In the genomic region with DNA sequence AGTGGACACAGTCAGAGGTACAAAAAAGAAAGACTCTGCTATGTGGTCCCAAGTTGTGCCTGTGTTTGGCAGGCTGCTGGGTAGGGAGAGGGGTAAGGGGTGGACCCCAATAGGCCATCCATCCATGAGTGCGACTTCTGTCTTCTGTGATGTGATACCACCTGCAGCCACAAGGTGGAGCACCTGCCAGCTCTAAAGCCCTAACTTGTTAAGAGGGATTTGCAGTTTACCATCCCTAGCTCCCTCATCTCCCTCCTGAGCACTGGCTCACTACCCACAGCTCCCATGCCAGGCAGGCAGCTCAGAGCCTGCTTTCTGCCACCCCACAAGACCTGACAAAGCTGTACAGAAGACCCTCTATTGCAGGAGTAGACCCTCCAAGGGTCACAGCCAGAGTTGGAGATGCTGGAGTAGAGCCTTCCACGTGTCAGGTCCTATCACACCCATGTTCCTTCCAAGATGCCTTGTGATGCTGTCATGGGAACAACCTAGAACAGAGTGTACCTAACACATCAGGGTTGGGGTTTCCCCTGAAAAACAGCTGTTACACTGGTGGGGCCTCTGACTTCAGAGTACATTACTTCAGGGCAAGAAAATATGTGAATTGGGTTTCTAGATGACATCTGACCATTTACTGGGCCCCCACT, we compare ENCODE assay signal across 9 mouse cellular contexts. TPM values are rescaled to one million over a fixed set of nuclear protein-coding genes. Genes with fewer than 3 reads are reported as not detected.
DNase-seq lines count a peak whose midpoint lies in the region; ATAC-seq and TF ChIP-seq lines count a peak whose summit lies in the region.
"Had no signal": no experiment of that assay in that cellular context is flagged by ENCODE, and none has a peak within 500 bp of the region (broad histone marks: within the 10 kb centered on the region; RNA-seq: fewer than 3 reads in every experiment).

No protein-coding gene starts in this region.

- no peak overlapping the region for H3K4me3 ChIP-seq in G1E (ENCODE audit: low read depth, low read length)

- no peak for DNase-seq in G1E (ENCODE audit: low spot score)
- DNase-seq in brain, adult 2 months (ENCODE audit: low read depth, low spot score): peak; percentile 92
- peak; percentile 86 to 91 for DNase-seq in heart, postnatal 10 days
- peak; percentile 89 to 92 for DNase-seq in layer of hippocampus, postnatal 10 days (ENCODE audit: low spot score in 2 of 2)
- DNase-seq in lung, postnatal 14 days: peak; percentile 86
- peak; percentile 83 to 90 for DNase-seq in right cerebral cortex, postnatal 10 days (ENCODE audit: low spot score in 2 of 2)
- peak; percentile 79 for DNase-seq in urinary bladder, postnatal 25 days (ENCODE audit: low spot score)

- no peaks in the 10 kb centered on the region for H3K36me3 ChIP-seq in G1E (replicated peaks)

- H3K9me3 ChIP-seq in G1E (replicated peaks): peaks cover 8% of the 10 kb centered on the region

- intact Hi-C loops in heart, postnatal 10 days (cut with DNase I): loop anchor here (1.0 to 10.0 kb wide), 4 partner anchors 29 to 161 kb away; a partner anchor contains a TSS

- H3K4me1 ChIP-seq in G1E (ENCODE audit: insufficient read depth, low read depth, low read length): peaks cover 87% of the 10 kb centered on the region

- peak; percentile 86 for TF ChIP-seq CTCF in G1E (IDR thresholded peaks at IDR 0.05; ENCODE audit: low read depth, low read length)

- H3K27me3 ChIP-seq in G1E (ENCODE audit: insufficient read depth, low read length): no peaks in the 10 kb centered on the region

- ATAC-seq in G1E (ENCODE audit: extremely low read depth, insufficient number of reproducible peaks, low FRiP score, poor library complexity, severe bottlenecking): 0 out of 2 replicates have a peak, but pooled peaks have one; percentile 6
- peak; percentile 61 for ATAC-seq in erythroblast, adult 5-6 weeks (replicated peaks; ENCODE audit: low FRiP score, poor library complexity, severe bottlenecking)

RNA-seq across cellular contexts. Expression of a gene that starts 3.5 kb away (rescaled TPM):
- total RNA-seq in G1E (2014; fragmentation: Nextera tagmentation): 23.2 and 23.6 TPM in 2 replicates
- total RNA-seq in G1E (2017): 55.4 and 56.8 TPM in 2 replicates
- 33.4 and 35.2 TPM in 2 replicates for polyA plus RNA-seq in G1E (2012)
- total RNA-seq in erythroblast, adult 5-6 weeks (2015; ENCODE audit: low replicate concordance): 3.3 and 7.3 TPM in 2 replicates
- 8.4 and 11.0 TPM in 2 replicates for total RNA-seq in erythroblast, adult 5-6 weeks (2017; ENCODE audit: low replicate concordance)
- total RNA-seq in heart, postnatal 10 days (2021): 10 to 100 TPM; 37.2 to 42.1 TPM
- 10 to 100 TPM; 35.3 to 40.2 TPM for total RNA-seq in layer of hippocampus, postnatal 10 days (2021)

RNA-seq across cellular contexts. Expression of a gene that starts 20.4 kb away (rescaled TPM):
- total RNA-seq in G1E (2014; fragmentation: Nextera tagmentation): 4.6 and 4.7 TPM in 2 replicates
- 1.3 TPM in 2 replicates for total RNA-seq in G1E (2017)
- polyA plus RNA-seq in G1E (2012): 21.7 and 27.6 TPM in 2 replicates
- total RNA-seq in erythroblast, adult 5-6 weeks (2015; ENCODE audit: low replicate concordance): 0.38 and 1.5 TPM in 2 replicates
- 0.60 and 0.98 TPM in 2 replicates for total RNA-seq in erythroblast, adult 5-6 weeks (2017; ENCODE audit: low replicate concordance)
- 10 to 100 TPM; 15.1 to 17.1 TPM for total RNA-seq in heart, postnatal 10 days (2021)
- total RNA-seq in layer of hippocampus, postnatal 10 days (2021): 1 to 10 TPM; 6.7 to 7.4 TPM
- polyA plus RNA-seq: macrophage had no signal
